Mouse (Mus musculus) embryonic facial prominence, embryonic 11.5 days (tissue): ENCODE measurements around the gene Gcnt7. TPM values are rescaled to one million over a fixed set of nuclear protein-coding genes. Genes with fewer than 3 reads are reported as not detected.

Experiments
- ATAC-seq: fragments of 200-750 bp; cut with Nextera tagmentation; replicated peaks from 2 replicates; pipeline ENCODE4 v1.8.0; 2017; ENCODE audit warnings: low read depth; ENCODE audit not compliant: insufficient number of reproducible peaks, low FRiP score, low TSS enrichment
- DNase-seq: peaks from one replicate; pipeline ENCODE4 v3.0.0-alpha.2; 2015; ENCODE audit warnings: low spot score
- H3K27ac ChIP-seq: fragments of 300-500 bp; sonication (generic); replicated peaks from 2 replicates; pipeline ENCODE4 v1.5.1; 2014; ENCODE audit warnings: mild to moderate bottlenecking, low read depth, low read length, control low read depth
- H3K27me3 ChIP-seq: fragments of 300-500 bp; sonication (generic); 2 replicates; pipeline ENCODE4 v1.6.1; 2014; ENCODE audit warnings: mild to moderate bottlenecking, low read length, moderate library complexity, mixed read lengths; ENCODE audit not compliant: control insufficient read depth, insufficient read depth
- H3K36me3 ChIP-seq: fragments of 300-500 bp; sonication (generic); replicated peaks from 2 replicates; pipeline ENCODE4 v1.6.1; 2014; ENCODE audit warnings: low read depth, mild to moderate bottlenecking, low read length, moderate library complexity, mixed read lengths; ENCODE audit not compliant: control insufficient read depth, insufficient read depth
- H3K4me1 ChIP-seq: fragments of 300-500 bp; sonication (generic); 2 replicates; pipeline ENCODE4 v1.6.1; 2014; ENCODE audit warnings: low read length, mixed read lengths; ENCODE audit not compliant: control insufficient read depth, insufficient read depth
- H3K4me2 ChIP-seq: fragments of 300-500 bp; sonication (generic); 2 replicates; pipeline ENCODE4 v1.6.1; 2014; ENCODE audit warnings: low read depth, mild to moderate bottlenecking, control low read depth, low read length, moderate library complexity
- H3K4me3 ChIP-seq: fragments of 300-500 bp; sonication (generic); 2 replicates; pipeline ENCODE4 v1.5.1; 2014; ENCODE audit warnings: low read depth, low read length, control low read depth
- H3K9ac ChIP-seq: fragments of 300-500 bp; sonication (generic); replicated peaks from 2 replicates; pipeline ENCODE4 v1.6.1; 2014; ENCODE audit warnings: mild to moderate bottlenecking, control low read depth, low read length
- H3K9me3 ChIP-seq: fragments of 300-500 bp; sonication (generic); replicated peaks from 2 replicates; pipeline ENCODE4 v1.6.1; 2016; ENCODE audit warnings: mild to moderate bottlenecking, low read length, inconsistent platforms, mixed read lengths; ENCODE audit not compliant: control insufficient read depth
- WGBS: fragments of 180-500 bp; shearing (Covaris S2); extraction: QIAGEN DNeasy Blood & Tissue Kit; methylation state at CpG from one replicate; pipeline ENCODE4 v1.1.7; 2014; 5-methylcytosine and 5-hydroxymethylcytosine counted together
- polyA plus RNA-seq: library from polyadenylated mRNA; unstranded; fragments of >200 nt; fragmentation: Nextera tagmentation; extraction: Ambion mirVana; gene quantifications from 2 replicates; pipeline ENCODE4 v1.2.1, GENCODE M21; 2014

Gene Gcnt7
- polyA plus RNA-seq, 1 experiment from 2014 or later, result 0.22 TPM

DNA sequence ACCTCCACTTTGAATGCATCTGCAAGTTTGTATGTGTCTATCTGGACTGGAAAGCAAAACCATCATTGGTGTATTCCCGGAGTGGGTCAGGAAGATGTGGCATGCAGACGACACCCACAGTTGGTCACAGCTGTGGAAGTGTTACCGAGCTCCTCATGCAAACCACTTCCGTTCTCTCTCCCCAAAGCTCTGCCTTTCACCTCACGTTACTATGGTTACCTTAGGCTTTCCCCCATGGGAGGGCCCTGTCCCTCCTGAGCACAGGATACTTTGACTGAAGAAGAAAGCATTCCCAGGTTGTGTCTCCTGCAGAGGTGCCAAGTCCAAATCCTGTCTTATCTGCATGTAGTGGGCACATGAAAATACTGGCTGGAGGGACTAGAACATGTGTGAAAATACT is 24.6 kb downstream of the Gcnt7 start:
- WGBS, result 48% methylated on average over 5 of the region's 5 CpGs
- Histone ChIP-seq H3K27ac (no peak overlapping the region), H3K9me3 (no peaks in the 10 kb centered on the region), H3K4me2 (no peak overlapping the region), H3K36me3 (no peaks in the 10 kb centered on the region), H3K4me1 (no peaks in the 10 kb centered on the region), H3K27me3 (no peaks in the 10 kb centered on the region), H3K9ac (no peak overlapping the region), H3K4me3 (no peak overlapping the region)
- no peak for DNase-seq
- no peak for ATAC-seq

DNA sequence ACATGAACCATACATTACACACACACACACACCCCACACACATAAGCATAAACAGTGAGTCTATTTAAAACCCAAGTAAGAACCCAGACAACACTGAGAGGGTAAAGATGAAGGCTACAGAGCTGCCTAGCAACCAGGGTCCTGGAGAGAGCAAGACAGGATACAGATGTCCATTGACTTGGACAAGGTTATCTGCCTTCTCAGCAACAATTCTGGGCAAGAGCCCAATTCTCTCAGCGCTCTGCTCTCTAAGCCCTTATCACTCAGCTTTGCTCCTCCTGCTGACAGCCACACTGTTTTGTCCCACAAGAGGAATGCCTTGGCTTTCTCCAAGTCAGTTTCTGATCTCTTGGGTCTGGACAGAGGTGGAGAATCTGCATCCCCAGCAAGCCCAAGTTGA is 27.8 kb downstream of the Gcnt7 start:
- Histone ChIP-seq H3K36me3 (no peaks in the 10 kb centered on the region), H3K4me3 (no peak overlapping the region), H3K4me1 (no peaks in the 10 kb centered on the region), H3K27ac (no peak overlapping the region), H3K9me3 (no peaks in the 10 kb centered on the region), H3K27me3 (no peaks in the 10 kb centered on the region), H3K9ac (no peak overlapping the region), H3K4me2 (no peak overlapping the region)
- no peak for ATAC-seq
- DNase-seq, result no peak
- 83% methylated on average over 1 of the region's 1 CpGs for WGBS

DNA sequence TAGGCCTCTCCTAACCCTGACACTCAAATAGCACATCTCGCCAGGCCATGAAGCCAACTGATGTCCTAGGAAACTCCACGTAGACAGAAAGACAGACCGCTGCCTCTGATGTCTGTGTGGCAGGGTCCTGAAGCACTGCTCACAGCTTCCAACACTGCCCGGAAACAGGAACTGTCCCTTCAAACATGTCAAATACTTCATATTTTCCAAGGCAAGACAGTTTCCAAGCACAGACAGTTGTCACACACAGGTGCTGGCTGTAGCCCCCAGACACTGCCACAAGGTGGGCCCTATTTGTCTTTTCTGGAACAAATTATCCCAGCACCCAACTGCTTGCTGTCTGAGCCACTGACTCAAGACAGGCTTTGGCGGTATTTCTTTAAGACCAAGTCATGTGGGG is 40.2 kb downstream of the Gcnt7 start:
- Histone ChIP-seq H3K4me3 (no peak overlapping the region), H3K9me3 (no peaks in the 10 kb centered on the region), H3K36me3 (no peaks in the 10 kb centered on the region), H3K4me2 (no peak overlapping the region), H3K9ac (no peak overlapping the region), H3K27me3 (no peaks in the 10 kb centered on the region), H3K27ac (no peak overlapping the region), H3K4me1 (no peaks in the 10 kb centered on the region)
- no peak for ATAC-seq
- WGBS, result 84% methylated on average over 5 of the region's 5 CpGs
- no peak for DNase-seq

DNA sequence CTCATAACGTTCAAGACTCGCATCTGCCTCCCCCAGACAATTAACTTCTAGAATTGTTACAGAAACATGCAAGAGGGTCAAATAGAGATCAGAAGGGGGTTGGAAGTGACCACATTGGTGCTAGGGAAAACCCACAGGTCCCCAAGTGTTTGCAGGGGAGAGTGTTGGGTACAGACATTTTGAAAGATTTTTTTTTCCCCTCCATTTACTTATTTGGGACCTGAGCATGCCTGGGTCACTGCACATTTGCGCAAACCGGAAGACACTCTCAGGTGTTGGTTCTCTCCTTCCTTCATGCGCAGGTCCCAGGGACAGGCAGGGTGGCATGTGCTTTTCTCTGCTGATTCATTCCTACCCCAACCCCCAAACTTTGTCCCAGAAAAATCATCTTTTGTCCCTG is 41.5 kb downstream of the Gcnt7 start:
- Histone ChIP-seq H3K9me3 (no peaks in the 10 kb centered on the region), H3K36me3 (no peaks in the 10 kb centered on the region), H3K27ac (no peak overlapping the region), H3K27me3 (no peaks in the 10 kb centered on the region), H3K4me2 (no peak overlapping the region), H3K4me3 (no peak overlapping the region), H3K4me1 (no peaks in the 10 kb centered on the region; the same call in 1 of the 2 replicates), H3K9ac (no peak overlapping the region)
- 83% methylated on average over 5 of the region's 5 CpGs for WGBS
- ATAC-seq (no peak), DNase-seq (no peak)

DNA sequence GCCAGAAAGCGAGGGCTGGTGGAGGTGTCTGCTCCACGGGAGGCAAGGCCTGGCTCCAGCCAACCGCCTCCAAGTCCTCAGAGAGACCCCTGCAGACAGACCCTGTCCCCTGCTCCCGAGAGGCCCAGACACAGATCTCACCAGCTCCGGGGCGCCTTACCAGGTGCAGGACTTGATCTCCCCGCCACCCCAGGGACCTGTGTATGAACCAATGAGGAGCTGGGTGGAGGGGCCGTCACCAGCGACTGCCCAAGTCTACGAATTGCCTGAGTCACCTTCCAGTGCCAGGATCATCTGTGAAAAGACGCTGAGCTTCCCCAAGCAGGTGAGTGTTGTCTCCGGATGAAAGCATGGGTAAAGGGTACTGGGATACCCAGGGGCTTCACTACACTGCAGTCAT is 42.2 kb downstream of the Gcnt7 start:
- Histone ChIP-seq H3K4me2 (no peak overlapping the region), H3K9ac (no peak overlapping the region), H3K27me3 (no peaks in the 10 kb centered on the region), H3K27ac (no peak overlapping the region), H3K36me3 (no peaks in the 10 kb centered on the region), H3K4me3 (no peak overlapping the region), H3K9me3 (no peaks in the 10 kb centered on the region), H3K4me1 (no peaks in the 10 kb centered on the region; the same call in 1 of the 2 replicates)
- DNase-seq (no peak), ATAC-seq (no peak)
- 62% methylated on average over 12 of the region's 12 CpGs for WGBS

DNA sequence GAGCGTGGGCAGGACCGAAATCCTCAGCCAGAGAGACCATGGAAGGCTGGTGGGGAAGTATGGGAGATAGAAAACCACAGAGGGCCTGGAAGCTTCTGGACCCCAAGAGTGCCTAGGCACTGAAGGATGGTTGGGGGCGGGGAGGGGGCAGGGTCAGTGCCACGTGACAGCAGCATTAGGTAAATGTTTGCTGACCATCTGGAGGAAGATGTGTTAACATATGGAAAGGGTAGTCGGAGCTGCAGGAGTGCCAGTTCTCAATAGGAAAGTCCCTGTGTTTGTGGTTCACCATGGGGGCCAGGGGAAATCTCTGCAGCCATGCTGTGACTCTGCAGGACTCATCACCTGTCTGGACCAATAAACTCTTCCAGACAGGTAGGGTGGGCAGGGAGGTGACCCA is 44.5 kb downstream of the Gcnt7 start:
- Histone ChIP-seq H3K27ac (no peak overlapping the region), H3K9me3 (no peaks in the 10 kb centered on the region), H3K9ac (no peak overlapping the region), H3K27me3 (no peaks in the 10 kb centered on the region), H3K4me3 (no peak overlapping the region), H3K4me2 (no peak overlapping the region), H3K4me1 (no peaks in the 10 kb centered on the region; the same call in 1 of the 2 replicates), H3K36me3 (no peaks in the 10 kb centered on the region)
- 46% methylated on average over 5 of the region's 5 CpGs for WGBS
- DNase-seq, result no peak
- ATAC-seq, result no peak

DNA sequence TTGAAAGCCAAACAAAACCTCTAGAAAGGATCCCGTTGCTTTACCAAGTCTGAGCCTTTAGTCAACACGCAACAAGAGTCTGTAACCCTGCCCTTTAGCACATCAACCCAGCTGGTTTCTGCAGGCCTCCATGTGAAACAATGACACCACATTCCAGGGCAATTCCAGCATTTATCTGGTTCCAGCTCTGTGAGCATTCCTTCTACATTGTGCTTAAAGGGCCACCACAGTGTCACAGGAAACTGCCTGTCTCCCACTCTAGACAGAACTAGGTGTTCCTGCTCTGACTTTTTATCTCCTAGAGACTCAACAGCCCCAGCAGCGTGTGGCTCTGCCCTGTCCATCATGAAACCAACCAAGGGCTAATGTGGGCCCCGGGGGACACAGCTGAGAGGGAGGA is 45.1 kb downstream of the Gcnt7 start:
- peak; percentile 48 for DNase-seq
- Histone ChIP-seq H3K36me3 (no peaks in the 10 kb centered on the region), H3K27ac (no peak overlapping the region), H3K4me1 (no peaks in the 10 kb centered on the region; the same call in 1 of the 2 replicates), H3K27me3 (no peaks in the 10 kb centered on the region), H3K4me2 (no peak overlapping the region), H3K4me3 (no peak overlapping the region), H3K9ac (no peak overlapping the region), H3K9me3 (no peaks in the 10 kb centered on the region)
- ATAC-seq, result no peak
- 16% methylated on average over 4 of the region's 4 CpGs for WGBS

DNA sequence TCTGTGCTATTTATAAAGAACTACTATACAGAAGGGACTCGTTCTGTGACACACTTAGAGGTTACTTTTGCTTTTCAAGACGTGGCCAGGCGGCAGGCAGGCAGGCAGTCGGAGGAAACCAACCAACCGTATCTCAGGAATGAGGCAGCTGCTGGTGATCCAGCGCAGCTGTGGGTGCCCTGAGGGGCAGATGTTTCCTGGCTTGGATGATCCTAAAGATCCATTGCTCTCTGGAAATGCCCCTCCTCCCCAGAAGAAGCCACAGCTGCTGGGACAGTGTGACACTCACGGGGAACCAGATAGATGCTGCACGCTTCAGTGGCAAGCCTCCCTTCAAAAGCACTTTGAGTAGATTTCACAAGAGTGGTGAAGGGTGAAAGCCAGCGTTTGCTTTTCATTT is 45.9 kb downstream of the Gcnt7 start:
- Histone ChIP-seq H3K36me3 (no peaks in the 10 kb centered on the region), H3K4me2 (no peak overlapping the region; the same call in 1 of the 2 replicates), H3K9ac (no peak overlapping the region), H3K27ac (no peak overlapping the region), H3K4me3 (no peak overlapping the region), H3K4me1 (no peaks in the 10 kb centered on the region; the same call in 1 of the 2 replicates), H3K9me3 (no peaks in the 10 kb centered on the region), H3K27me3 (no peaks in the 10 kb centered on the region)
- 5% methylated on average over 9 of the region's 9 CpGs for WGBS
- ATAC-seq (0 out of 2 replicates have a peak, but pooled peaks have one; percentile 55), DNase-seq (peak; percentile 72)
